ENCODE assay signal across 11 mouse cellular contexts in genomic region chr2:62458070-62458469, GRCm38 (mm10). TPM values are rescaled to one million over a fixed set of nuclear protein-coding genes. Genes with fewer than 3 reads are reported as not detected.
A peak's percentile ranks its signal among the peaks of the same experiment; 100 is the strongest.
DNase-seq lines count a peak whose midpoint lies in the region; ATAC-seq and TF ChIP-seq lines count a peak whose summit lies in the region.
"Had no signal": no experiment of that assay in that cellular context is flagged by ENCODE, and none has a peak within 500 bp of the region (broad histone marks: within the 10 kb centered on the region; RNA-seq: fewer than 3 reads in every experiment).

No protein-coding gene starts in this region.

- H3K36me3 ChIP-seq in limb, embryonic 14.5 days (ENCODE audit: control insufficient read depth, insufficient read depth, low read length): no peaks in the 10 kb centered on the region
- H3K36me3 ChIP-seq in limb, embryonic 10.5 days: no peaks in the 10 kb centered on the region
- H3K36me3 ChIP-seq: midbrain, embryonic 12.5 days had no signal

- H3K4me1 ChIP-seq in limb, embryonic 14.5 days (ENCODE audit: control insufficient read depth, insufficient read depth, low read length): no peaks in the 10 kb centered on the region
- H3K4me1 ChIP-seq in limb, embryonic 10.5 days: peaks cover 9% of the 10 kb centered on the region
- H3K4me1 ChIP-seq: midbrain, embryonic 12.5 days had no signal

- no peak overlapping the region for H3K4me3 ChIP-seq in limb, embryonic 14.5 days (replicated peaks; ENCODE audit: low read length)
- H3K4me3 ChIP-seq in limb, embryonic 10.5 days: no peak overlapping the region
- H3K4me3 ChIP-seq: midbrain, embryonic 12.5 days had no signal

- no peak overlapping the region for H3K27ac ChIP-seq in limb, embryonic 14.5 days (replicated peaks; ENCODE audit: low read depth, low read length)
- H3K27ac ChIP-seq in limb, embryonic 10.5 days: no peak overlapping the region
- H3K27ac ChIP-seq: midbrain, embryonic 12.5 days had no signal

- H3K9ac ChIP-seq in limb, embryonic 14.5 days (ENCODE audit: low read depth, low read length, severe bottlenecking): no peak overlapping the region
- H3K9ac ChIP-seq: midbrain, embryonic 12.5 days had no signal

- no peak for ATAC-seq in limb, embryonic 14.5 days (ENCODE audit: low FRiP score, low read depth)

- no peaks in the 10 kb centered on the region for H3K27me3 ChIP-seq in limb, embryonic 14.5 days (ENCODE audit: control insufficient read depth, insufficient read depth, low read length)
- H3K27me3 ChIP-seq in limb, embryonic 10.5 days (ENCODE audit: low read depth, poor library complexity, severe bottlenecking): no peaks in the 10 kb centered on the region

- no peaks in the 10 kb centered on the region for H3K9me3 ChIP-seq in limb, embryonic 14.5 days (ENCODE audit: control insufficient read depth, low read length)
- no peaks in the 10 kb centered on the region for H3K9me3 ChIP-seq in limb, embryonic 10.5 days (replicated peaks)
- H3K9me3 ChIP-seq: midbrain, embryonic 12.5 days had no signal

- TF ChIP-seq POLR2A in limb, embryonic 14.5 days (IDR thresholded peaks at IDR 0.05; ENCODE audit: borderline replicate concordance, extremely low read depth, insufficient read depth, insufficient read length): no peak

- 41% methylated on average over 9 of the region's 9 CpGs for WGBS in limb, embryonic 14.5 days
- 52% methylated on average over 9 of the region's 9 CpGs for WGBS in limb, embryonic 10.5 days

- peak; percentile 7 to 47 for DNase-seq in cerebellum, postnatal 14 days
- no peak for DNase-seq in cerebellum, adult 8-10 months
- DNase-seq in limb, embryonic 14.5 days (ENCODE audit: low spot score): peak; percentile 83
- no peak for DNase-seq in limb, embryonic 10.5 days (ENCODE audit: low spot score)
- DNase-seq in R1 (ENCODE audit: low read depth, low spot score): peak; percentile 39
- DNase-seq in lung, postnatal 36 days: peak; percentile 47
- no peak for DNase-seq in spleen, adult 12 weeks (ENCODE audit: low spot score)
- DNase-seq in ovary, postnatal 36 days (ENCODE audit: low spot score): no peak
- DNase-seq: cerebellum, postnatal 25 days had no signal

- no peak overlapping the region for H3K4me2 ChIP-seq in limb, embryonic 14.5 days (replicated peaks; ENCODE audit: low read depth, low read length, severe bottlenecking)
- H3K4me2 ChIP-seq: midbrain, embryonic 12.5 days had no signal

RNA-seq across cellular contexts. Expression of gene Gcg, which starts 25.4 kb away (rescaled TPM):
- 0.15 TPM in 1 of 2 replicates, not detected in the other for polyA plus RNA-seq in limb, embryonic 14.5 days (2012; rRNA removed)
- polyA plus RNA-seq in limb, embryonic 14.5 days (2014; fragmentation: Nextera tagmentation; extraction: Ambion mirVana): not detected in 2 replicates
- 0.18 TPM in 1 of 2 replicates, not detected in the other for polyA plus RNA-seq in limb, embryonic 10.5 days (2016; fragmentation: Nextera tagmentation; extraction: Ambion mirVana)
- polyA plus RNA-seq: C2C12 had no signal

RNA-seq across cellular contexts. Expression of gene Dpp4, which starts 46.0 kb away (rescaled TPM):
- polyA plus RNA-seq in limb, embryonic 14.5 days (2012; rRNA removed): 1.9 and 3.8 TPM in 2 replicates
- 4.3 and 7.0 TPM in 2 replicates for polyA plus RNA-seq in limb, embryonic 14.5 days (2014; fragmentation: Nextera tagmentation; extraction: Ambion mirVana)
- polyA plus RNA-seq in limb, embryonic 10.5 days (2016; fragmentation: Nextera tagmentation; extraction: Ambion mirVana): 0.08 and 0.23 TPM in 2 replicates
- polyA plus RNA-seq: C2C12 had no signal

Comparison
In these comparisons a context has a peak if more than half of its experiments do, and no peak if none do; other contexts are left out.
1. DNase-seq: peak in cerebellum, postnatal 14 days (2 of 2), limb, embryonic 14.5 days (single experiment), R1 (single experiment) and lung, postnatal 36 days (single experiment); none in cerebellum, adult 8-10 months (single experiment), limb, embryonic 10.5 days (single experiment), spleen, adult 12 weeks (single experiment) and ovary, postnatal 36 days (single experiment).